Mouse (Mus musculus) lung, postnatal 0 days (tissue): ENCODE data around the gene C1rl.

Experiments used
- CTCF ChIP-seq: IDR thresholded peaks from 2 replicates; pipeline ENCODE4 v1.5.1; 2016; ENCODE audit warnings: antibody characterized with exemption, mild to moderate bottlenecking
- EP300 ChIP-seq: IDR thresholded peaks from 2 replicates; pipeline ENCODE4 v1.6.1; 2016; ENCODE audit warnings: antibody characterized with exemption, mild to moderate bottlenecking, control low read depth

GRCm38 (mm10) chr6:124552766-124553165 is 59.9 kb downstream of the C1rl start:
- TF ChIP-seq CTCF: no peak
- TF ChIP-seq EP300: no peak
